Mouse (Mus musculus): ENCODE measurements around the gene 1700012B09Rik.
A peak's percentile ranks its signal among the peaks of the same experiment; 100 is the strongest.

Gene 1700012B09Rik

DNA sequence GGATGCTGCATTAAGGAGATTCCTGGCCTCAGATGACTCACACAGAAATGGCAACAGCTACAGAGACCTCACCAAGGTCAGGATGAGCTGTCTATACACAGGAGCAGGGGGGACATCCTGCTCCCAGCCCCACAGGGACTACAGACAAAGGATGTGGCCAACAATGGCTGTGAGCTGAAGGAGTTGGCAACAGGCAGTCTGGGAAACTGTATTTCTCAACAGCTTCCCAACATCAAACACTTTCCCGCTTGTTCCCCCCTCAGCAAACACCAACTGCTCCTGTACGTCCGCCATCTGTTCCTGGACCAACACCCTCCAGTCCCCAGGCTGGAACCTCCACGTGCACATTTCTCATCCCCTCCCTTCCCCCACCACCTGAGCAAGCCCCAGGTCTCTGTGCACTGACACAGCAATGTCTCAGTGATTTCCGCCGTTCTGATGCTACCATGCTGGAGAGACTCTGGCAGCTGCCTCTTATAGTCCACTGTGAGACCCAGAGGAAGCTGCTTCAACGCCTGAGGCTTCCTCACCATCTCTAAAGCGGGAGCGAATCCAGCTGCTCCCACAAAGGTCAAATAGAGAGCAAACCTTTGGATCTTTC is 39.8 kb downstream of the 1700012B09Rik start:
- no peak for DNase-seq (ENCODE audit: low spot score)

DNA sequence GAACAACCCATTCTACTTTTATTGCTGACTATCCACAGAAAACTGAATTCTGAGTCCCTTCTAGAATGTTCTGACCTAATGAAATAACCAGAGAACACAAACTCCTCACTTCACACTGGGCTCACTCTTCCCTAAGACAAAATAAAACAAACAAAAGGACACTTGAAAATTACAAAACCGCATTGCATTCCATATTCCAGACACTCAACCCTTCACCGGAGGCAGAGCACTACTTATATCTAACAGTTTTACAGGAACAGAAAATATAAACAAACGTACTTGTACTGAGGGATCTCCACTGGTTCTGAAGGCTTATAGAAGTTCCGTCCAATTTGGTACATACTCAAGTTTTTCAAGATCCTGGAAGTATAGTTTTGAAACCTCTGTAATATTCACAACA is 42.5 kb downstream of the 1700012B09Rik start:
- no peak for DNase-seq (ENCODE audit: low spot score)

DNA sequence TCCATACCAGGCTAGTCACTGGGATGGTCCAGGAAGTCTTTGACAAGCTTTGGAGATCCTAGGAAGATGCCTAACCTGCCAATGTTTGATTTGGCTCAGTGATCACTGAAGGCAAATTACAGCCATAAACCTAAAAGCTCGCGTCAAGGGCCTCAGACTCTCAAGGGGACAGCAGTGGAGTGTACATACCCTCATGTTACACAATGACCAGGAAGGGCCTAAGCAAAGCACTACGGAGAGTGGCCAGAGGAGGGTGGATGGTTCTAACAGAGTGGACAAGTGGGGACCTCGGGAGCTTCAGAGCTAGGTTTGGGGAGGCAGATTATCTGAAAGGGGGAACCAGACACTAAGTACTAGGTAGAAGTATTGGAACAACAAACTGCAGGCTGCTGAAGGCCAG is 44.2 kb downstream of the 1700012B09Rik start:
- no peak for DNase-seq (ENCODE audit: low spot score)

DNA sequence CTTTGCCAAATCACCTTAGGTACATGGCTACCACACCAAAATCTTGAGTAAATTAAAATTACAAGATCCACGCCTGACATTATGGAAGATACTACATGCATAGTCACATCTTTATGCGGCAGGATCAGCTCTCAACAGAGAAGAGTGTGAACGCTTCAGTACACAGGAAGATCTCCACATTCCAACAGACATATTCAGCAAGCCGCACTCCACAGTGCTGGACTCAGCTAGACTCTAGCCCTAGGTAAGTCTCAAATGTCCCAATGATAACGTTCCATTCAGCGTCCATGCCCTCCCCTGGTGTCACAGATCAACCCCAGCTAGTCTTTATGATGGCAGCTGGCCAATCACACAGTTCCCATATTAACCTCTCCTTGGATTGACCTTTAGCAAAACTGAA is 44.8 kb downstream of the 1700012B09Rik start:
- no peak for DNase-seq (ENCODE audit: low spot score)

DNA sequence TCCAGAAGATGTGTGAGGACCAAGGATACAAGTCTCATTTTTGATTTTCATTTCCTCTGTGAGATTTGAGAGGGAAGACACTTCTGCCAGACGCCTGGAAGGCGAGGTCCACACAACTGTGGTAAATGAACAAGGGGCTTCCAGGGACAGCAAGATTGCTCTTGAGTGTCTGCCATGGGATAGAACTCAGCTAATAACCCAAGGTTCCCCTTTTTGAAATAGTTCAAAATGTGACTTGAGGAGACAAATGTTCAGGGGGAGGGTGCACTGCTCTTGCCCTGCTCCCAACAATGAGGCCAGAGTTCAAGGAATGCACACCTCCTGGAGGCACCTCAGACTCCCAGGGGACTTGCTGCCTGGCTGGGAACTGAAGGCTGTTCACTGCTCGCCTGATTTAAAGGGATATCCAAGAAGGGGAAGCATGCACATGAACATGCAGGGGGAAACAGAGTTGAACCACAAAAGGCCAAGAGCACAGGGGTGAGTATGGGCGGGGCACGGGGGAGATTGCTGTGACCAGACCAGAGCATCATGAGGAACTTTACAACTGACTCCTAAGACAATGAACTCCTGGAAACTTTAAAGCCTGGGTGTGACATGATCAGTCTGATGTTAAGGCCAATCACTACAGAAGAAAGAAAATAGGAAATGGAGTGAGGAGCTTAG is 45.9 kb downstream of the 1700012B09Rik start:
- no peak for DNase-seq (ENCODE audit: low spot score)

DNA sequence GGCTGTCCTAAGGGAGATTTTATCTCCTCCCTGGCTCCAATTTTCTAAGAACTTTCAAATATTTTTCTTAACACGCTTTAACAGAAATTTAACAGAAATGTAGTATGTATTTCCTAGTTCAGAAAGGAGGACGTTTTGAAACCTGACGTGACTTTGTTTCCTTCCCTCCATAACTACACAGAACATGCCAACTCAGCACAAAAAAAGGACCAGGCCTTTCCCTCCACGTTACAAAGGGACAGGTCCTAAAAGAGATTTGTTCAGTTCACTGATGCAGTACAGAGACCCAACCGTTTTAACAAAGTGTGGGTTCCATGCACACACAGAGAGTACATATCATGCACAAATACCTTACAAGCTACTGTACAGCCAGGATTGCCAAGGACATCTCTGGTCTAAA is 49.2 kb downstream of the 1700012B09Rik start:
- DNase-seq (ENCODE audit: low spot score) = no peak

DNA sequence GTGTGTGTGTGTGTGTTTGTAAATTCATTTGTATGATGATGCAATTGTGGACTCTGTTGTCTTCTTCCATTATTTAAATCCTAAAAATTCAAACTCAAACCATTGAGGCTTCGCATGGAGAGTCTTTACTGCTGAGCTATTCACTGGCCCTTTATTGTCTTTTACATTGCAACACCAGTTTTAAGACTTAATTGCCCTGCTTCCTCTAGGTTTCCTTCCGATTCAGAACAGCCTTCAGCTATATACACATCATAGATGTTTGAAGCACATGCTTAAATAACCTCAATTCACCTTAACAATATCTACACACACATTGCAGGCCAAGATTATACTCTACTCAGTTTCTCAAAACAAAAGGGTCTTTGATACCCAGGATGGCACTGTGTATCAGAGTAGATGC is 50.4 kb downstream of the 1700012B09Rik start:
- DNase-seq (ENCODE audit: low spot score) = no peak

DNA sequence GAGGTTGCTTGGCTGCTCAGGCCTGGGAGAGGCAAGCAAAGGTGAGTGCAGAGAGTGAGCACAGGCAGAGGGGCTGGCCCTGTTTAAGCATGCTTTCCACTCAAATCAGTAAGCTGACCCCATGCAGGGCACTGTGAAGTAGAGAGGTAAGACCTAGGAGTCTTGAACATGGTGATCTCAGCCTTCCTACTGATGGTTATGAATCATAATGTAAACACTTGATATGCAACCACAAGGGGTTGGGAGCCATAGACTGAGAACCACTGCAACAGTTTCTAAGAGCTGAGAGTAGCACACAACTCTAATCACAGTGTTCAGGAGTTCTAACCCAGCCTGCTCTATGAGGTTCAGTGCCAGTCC is 52.5 kb downstream of the 1700012B09Rik start:
- DNase-seq (ENCODE audit: low spot score) = no peak

DNA sequence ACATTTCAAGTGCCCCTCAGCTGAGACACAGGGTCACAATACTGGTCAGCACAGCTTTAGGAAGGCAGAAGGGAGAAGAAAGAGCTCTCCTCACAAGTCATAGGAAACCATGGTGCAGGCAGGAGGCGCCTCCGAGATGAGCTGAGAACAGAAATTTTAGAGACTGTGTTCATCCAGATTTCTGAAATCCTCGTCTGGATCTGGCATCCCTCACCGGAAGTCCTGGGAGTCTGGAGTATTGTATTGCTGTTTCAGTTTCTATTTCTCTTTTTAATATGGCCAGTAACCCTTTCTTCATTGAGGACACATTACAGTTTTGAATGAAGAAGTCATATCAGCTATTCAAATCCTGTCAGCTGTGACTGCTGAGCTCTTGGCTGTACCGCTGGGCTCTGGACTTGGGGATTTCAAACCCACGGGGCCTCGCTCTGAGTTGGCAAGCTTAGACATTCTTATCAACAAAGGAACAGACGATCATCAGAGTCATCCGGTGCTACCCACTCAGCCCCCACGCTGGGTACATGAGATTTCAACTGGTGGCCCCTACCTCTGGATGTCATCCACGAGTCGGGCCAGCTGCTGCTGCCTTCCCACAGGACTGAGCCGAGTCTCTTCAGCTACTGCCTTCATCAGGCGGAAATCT is 53.0 kb downstream of the 1700012B09Rik start:
- DNase-seq (ENCODE audit: low spot score) = peak; percentile 20

DNA sequence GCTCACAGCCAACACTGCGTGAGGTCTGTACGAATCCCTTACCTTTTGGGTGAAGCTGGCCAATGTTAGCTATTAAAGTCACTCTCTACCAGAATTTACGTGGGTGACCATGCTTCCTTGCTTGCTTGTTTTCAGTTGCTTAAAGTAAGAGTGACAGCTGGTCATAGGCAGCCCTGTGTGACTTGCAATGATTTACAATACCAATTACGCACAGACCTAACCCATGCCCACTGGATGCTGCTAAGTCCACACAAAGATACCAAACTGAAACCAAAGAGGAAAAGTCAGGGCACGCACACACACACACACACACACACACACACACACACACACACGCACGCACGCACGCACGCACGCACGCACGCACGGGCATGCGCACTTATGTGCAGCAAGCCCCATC is 55.6 kb downstream of the 1700012B09Rik start:
- DNase-seq (ENCODE audit: low spot score) = no peak

DNA sequence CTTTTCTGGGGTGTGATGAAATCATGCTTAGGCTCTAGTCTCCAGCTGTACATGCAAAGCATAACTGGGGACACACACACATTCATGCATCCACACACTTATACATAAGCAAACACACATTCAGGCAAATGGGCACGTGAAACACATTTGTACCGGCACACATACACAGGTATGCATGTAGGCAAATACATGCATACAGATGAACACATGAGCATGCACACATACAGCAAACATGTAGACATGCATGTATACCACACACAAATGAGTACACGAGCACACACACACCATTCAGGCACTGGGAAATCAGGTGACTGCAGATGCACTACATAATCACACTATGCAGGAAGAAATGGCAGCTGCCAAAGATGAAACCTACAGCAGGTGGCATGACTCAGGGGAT is 59.9 kb downstream of the 1700012B09Rik start:
- DNase-seq (ENCODE audit: low spot score) = no peak
